Mouse (Mus musculus): ENCODE measurements around the gene Prc1.

DNA sequence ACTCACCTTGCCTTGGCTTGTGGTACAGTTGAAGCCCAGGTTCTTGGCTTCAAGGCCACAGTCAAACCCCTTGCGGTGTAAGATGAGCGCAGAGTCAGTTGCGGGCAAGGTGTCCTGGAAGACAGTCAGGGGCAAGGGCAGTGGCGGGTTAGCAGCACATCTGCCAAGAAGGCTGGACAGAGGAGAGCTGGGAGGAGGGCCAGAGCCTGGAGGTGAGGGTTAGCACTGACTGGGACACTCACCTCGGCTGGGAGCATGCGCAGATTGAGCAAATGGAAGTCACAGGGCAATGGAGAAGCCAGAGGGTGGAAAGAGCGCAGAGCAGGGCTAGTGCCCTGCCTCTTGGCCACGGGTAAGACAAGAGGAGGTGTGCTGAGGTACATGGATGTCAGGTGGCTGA lies 58.7 kb downstream of the Prc1 start:
- no peak for TF ChIP-seq POLR2A (IDR thresholded peaks at IDR 0.05; ENCODE audit: borderline replicate concordance, low read depth, low read length)
- TF ChIP-seq CTCF (IDR thresholded peaks at IDR 0.05; ENCODE audit: low read depth, low read length) = no peak

Data from bone marrow macrophage, adult 2 months (primary cell).